Mouse (Mus musculus) yolk sac, embryonic 10.5 days (tissue): ENCODE measurements at regions not wholly inside any gene's neighbourhood (a gene's known extent, or its start where the extent isn't known, plus 50 kb on each side); places are given as distances from the start of the nearest gene placed in this dataset.
"Not testable (repeated sequence)": the region's sequence is repeated elsewhere in the genome, so short reads cannot be mapped to it uniquely, and the experiment has no call there.

ENCODE experiments used
- DNase-seq: peaks from one replicate; pipeline ENCODE4 v3.0.0-alpha.2; 2017; ENCODE audit warnings: low spot score

GRCm38 (mm10) chr9:6845281-6845680, 339.0 kb downstream of the Dync2h1 start:
- DNase-seq = not testable (repeated sequence)

GRCm38 (mm10) chr9:6834936-6835335, 349.3 kb downstream of the Dync2h1 start:
- DNase-seq = not testable (repeated sequence)

- DNase-seq = no peak
Observed at GRCm38 (mm10) chr9:6834470-6834869, 349.8 kb downstream of the Dync2h1 start.

GRCm38 (mm10) chr9:6832862-6833261, 351.4 kb downstream of the Dync2h1 start:
- DNase-seq = no peak

- DNase-seq = not testable (repeated sequence)
Observed at GRCm38 (mm10) chr9:6831642-6832041, 352.6 kb downstream of the Dync2h1 start.

GRCm38 (mm10) chr9:6826581-6826980, 357.7 kb downstream of the Dync2h1 start:
- DNase-seq = no peak

GRCm38 (mm10) chr9:6825609-6826008, 358.6 kb downstream of the Dync2h1 start:
- no peak for DNase-seq

GRCm38 (mm10) chr9:6823946-6824345, 360.3 kb downstream of the Dync2h1 start:
- DNase-seq = not testable (repeated sequence)

GRCm38 (mm10) chr9:6823536-6823935, 360.7 kb downstream of the Dync2h1 start:
- no peak for DNase-seq

GRCm38 (mm10) chr9:6776671-6777070, 407.6 kb downstream of the Dync2h1 start:
- DNase-seq = no peak

GRCm38 (mm10) chr9:6741478-6741877, 442.8 kb downstream of the Dync2h1 start:
- DNase-seq = no peak

- no peak for DNase-seq
Observed at GRCm38 (mm10) chr9:6736411-6736810, 447.8 kb downstream of the Dync2h1 start.

- no peak for DNase-seq
Observed at GRCm38 (mm10) chr9:6726411-6726810, 456.8 kb upstream of the Ddi1 start.

- DNase-seq = no peak
Observed at GRCm38 (mm10) chr9:6677225-6677718, 407.6 kb upstream of the Ddi1 start.

GRCm38 (mm10) chr9:6668001-6668969, 398.6 kb upstream of the Ddi1 start:
- peak; percentile 55 for DNase-seq

- no peak for DNase-seq
Observed at GRCm38 (mm10) chr9:6665679-6666078, 396.0 kb upstream of the Ddi1 start.

- no peak for DNase-seq
Observed at GRCm38 (mm10) chr9:6652267-6652994, 382.8 kb upstream of the Ddi1 start.

GRCm38 (mm10) chr9:6651572-6652236, 382.1 kb upstream of the Ddi1 start:
- DNase-seq = no peak

- DNase-seq = no peak
Observed at GRCm38 (mm10) chr9:6645796-6646309, 376.2 kb upstream of the Ddi1 start.

GRCm38 (mm10) chr9:6645321-6645720, 375.7 kb upstream of the Ddi1 start:
- no peak for DNase-seq

- no peak for DNase-seq
Observed at GRCm38 (mm10) chr9:6617155-6617554, 347.5 kb upstream of the Ddi1 start.

- no peak for DNase-seq
Observed at GRCm38 (mm10) chr9:6609284-6609627, 339.6 kb upstream of the Ddi1 start.
